Mouse (Mus musculus) spleen, adult 2 months (tissue): Measurements from ENCODE around the gene B4galt5. TPM values are rescaled to one million over a fixed set of nuclear protein-coding genes. Genes with fewer than 3 reads are reported as not detected.

Source experiments
- DNase-seq, 2 experiments: peaks; one replicate each; pipeline versions ENCODE4 v3.0.0 to v3.0.0-alpha.2; 2012 to 2021; ENCODE audit warnings: low spot score in 2 of 2, low read depth in 1 of 2
- H3K27ac ChIP-seq: fragments of 200-500 bp; 2 replicates; pipeline ENCODE4 v1.5.1; 2012; ENCODE audit warnings: low read length, inconsistent platforms; ENCODE audit not compliant: insufficient read depth
- H3K27me3 ChIP-seq: fragments of 200-500 bp; 2 replicates; pipeline ENCODE4 v1.6.1; 2012; ENCODE audit warnings: mild to moderate bottlenecking, moderate library complexity, low read length, inconsistent platforms; ENCODE audit not compliant: control insufficient read depth, insufficient read depth
- H3K36me3 ChIP-seq: fragments of 200-500 bp; 2 replicates; pipeline ENCODE4 v1.6.1; 2012; ENCODE audit warnings: mild to moderate bottlenecking, low read length, inconsistent platforms; ENCODE audit not compliant: control insufficient read depth, insufficient read depth
- H3K4me1 ChIP-seq: fragments of 200-500 bp; 2 replicates; pipeline ENCODE4 v1.6.1; 2011; ENCODE audit warnings: inconsistent platforms; ENCODE audit not compliant: control insufficient read depth, insufficient read depth, insufficient read length
- H3K4me3 ChIP-seq: fragments of 200-500 bp; 2 replicates; pipeline ENCODE4 v1.5.1; 2011; ENCODE audit warnings: mild to moderate bottlenecking, inconsistent platforms; ENCODE audit not compliant: insufficient read depth, insufficient read length; ENCODE audit errors: extremely low read depth
- CTCF ChIP-seq: fragments of 200-500 bp; IDR thresholded peaks from 2 replicates; pipeline ENCODE4 v1.5.1; 2011; ENCODE audit warnings: mild to moderate bottlenecking, inconsistent platforms; ENCODE audit not compliant: insufficient read depth, insufficient read length, insufficient replicate concordance; ENCODE audit errors: extremely low read depth
- POLR2A ChIP-seq: fragments of 200-500 bp; IDR thresholded peaks from 2 replicates; pipeline ENCODE4 v1.6.1; 2011; ENCODE audit warnings: low read depth, low read length, inconsistent platforms
- WGBS: fragments of 180-500 bp; shearing (Covaris S2); methylation state at CpG from one replicate; pipeline ENCODE4 v1.1.7; 2018; 5-methylcytosine and 5-hydroxymethylcytosine counted together
- polyA plus RNA-seq: library from polyadenylated mRNA; depleted of rRNA; stranded (reverse); fragments of >200 nt; gene quantifications from 2 replicates; pipeline ENCODE4 v1.2.3, GENCODE M21; 2012

The B4galt5 gene
- polyA plus RNA-seq, 1 experiment, result 20.5 TPM

DNA sequence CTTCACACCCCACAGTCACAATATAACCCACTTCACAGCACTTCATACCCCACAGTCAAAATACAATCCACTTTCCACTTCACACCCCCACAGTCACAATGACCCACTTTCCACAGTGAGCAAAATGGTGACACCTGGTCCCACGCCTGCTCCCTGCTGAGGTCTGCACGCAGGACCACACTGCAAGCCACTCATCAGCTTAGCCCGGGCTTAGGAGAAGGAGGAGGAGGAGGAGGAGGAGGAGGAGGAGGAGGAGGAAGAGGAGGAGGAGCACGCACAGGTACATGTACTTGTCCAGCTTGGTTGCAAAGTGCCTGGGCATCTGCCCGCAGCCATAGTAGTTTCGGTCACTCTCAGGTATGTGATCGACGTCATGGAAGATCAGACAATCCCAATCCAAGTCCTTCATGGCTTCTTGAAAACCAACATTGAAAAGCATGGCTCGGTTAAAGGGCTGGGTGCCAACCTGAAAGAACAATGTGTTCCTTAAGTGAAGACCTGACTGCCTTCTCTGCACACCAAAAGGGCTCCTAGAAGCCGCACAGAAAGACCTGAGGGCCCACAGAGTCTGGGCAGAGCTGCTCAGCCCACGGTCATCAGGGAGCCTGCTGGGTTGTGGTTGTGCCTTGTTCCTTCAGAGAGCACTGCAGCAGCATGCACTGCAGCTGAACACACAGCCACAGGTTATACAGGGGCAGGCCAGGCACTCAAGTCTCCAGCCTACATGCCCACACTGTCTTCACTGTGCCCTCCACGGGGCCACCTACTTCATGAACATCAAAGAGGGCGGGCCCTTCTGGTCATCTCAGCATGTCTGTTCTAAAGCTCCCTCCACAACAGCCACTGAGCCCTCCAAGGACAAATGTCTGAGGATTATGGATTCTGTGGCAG is 43.4 kb downstream of the B4galt5 start:
- no peak for TF ChIP-seq CTCF
- no peak for TF ChIP-seq POLR2A
- no peaks in the 10 kb centered on the region for H3K27me3 ChIP-seq
- no peak overlapping the region for H3K4me3 ChIP-seq
- no peaks in the 10 kb centered on the region for H3K4me1 ChIP-seq
- WGBS, result 87% methylated on average over 13 of the region's 13 CpGs
- no peak overlapping the region for H3K27ac ChIP-seq
- no peak for DNase-seq
- H3K36me3 ChIP-seq, result peaks cover 55% of the 10 kb centered on the region

DNA sequence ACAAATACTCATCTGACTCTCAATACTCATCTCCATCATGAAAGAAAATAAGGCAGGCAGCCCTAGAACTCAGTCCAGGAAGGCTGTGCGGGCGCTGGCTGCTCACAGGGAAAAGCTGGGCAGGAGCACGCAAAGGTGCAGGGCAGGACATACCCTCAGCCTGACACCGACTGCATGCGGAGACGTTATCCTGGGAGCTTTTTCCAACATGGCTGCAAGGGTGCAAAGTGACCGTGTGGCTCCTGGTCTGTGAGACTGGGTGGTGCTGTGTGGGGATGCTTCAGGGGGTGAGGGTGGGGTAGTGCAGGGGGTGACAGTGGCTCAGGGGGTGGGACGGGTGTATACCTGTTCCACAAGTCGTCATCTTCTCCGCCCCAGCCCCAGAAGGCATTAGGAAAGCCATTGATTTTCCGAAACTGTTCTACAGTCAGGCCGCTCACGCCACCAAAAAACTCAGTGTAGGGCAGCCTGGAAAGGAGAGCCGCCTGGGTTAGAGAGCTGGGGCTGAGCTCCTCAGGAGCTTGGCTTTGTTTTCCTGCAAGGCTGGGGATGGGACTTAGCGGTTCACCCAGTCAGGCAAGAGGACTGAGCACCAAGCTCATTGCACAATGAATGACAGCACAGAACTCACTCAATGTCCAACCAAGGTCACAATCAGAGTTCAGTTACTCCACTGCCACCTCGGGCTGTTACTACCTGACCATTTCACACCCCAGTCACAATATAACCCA is 44.2 kb downstream of the B4galt5 start:
- TF ChIP-seq POLR2A, result no peak
- TF ChIP-seq CTCF, result no peak
- DNase-seq, result peak in 1 of 2 experiments; percentile 2
- Histone ChIP-seq H3K36me3 (peaks cover 59% of the 10 kb centered on the region), H3K4me3 (no peak overlapping the region), H3K27me3 (no peaks in the 10 kb centered on the region), H3K4me1 (no peaks in the 10 kb centered on the region), H3K27ac (no peak overlapping the region)
- WGBS, result 93% methylated on average over 16 of the region's 16 CpGs

DNA sequence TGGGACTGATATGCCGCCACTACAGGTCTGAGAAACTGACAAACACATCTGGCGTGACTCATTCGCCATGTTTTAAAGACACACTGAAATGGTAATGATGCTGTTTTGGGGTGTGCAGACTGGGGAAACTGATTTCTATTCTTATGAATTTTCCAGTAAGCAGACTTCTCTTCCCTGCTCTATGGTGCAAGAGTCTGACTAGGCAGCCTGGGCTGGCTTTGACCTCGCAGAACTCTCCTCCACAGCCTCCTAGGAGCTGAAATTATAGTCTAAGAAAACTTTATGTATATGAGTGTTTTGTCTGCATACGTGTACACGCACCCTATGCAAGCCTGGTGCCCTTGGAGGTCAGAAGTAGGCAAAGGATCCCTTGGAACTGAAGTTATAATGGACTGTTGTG is 45.2 kb downstream of the B4galt5 start:
- Histone ChIP-seq H3K27ac (no peak overlapping the region), H3K4me3 (no peak overlapping the region), H3K36me3 (peaks cover 55% of the 10 kb centered on the region), H3K4me1 (no peaks in the 10 kb centered on the region), H3K27me3 (no peaks in the 10 kb centered on the region)
- TF ChIP-seq CTCF, result no peak
- TF ChIP-seq POLR2A, result no peak
- 92% methylated on average over 6 of the region's 6 CpGs for WGBS
- no peak for DNase-seq

DNA sequence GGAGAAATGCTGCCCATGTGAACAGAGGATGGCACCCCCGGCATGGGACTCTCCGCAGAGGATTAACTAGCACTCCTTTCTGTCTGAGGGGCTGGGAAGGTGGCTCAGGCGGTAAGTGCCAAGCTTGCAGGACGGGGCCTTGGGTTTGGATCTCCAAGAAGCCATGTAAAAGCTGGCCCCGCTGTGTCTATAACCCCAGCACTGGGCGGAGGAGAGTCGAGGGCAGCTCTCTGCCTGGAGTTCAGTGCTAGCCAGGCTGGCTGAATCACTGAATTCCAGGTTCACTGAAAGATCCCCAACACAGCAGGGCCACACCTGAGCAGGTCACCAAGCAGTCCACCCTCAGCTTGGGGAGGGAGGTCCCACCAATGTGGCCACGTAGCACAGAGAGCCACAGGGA is 45.8 kb downstream of the B4galt5 start:
- Histone ChIP-seq H3K27ac (no peak overlapping the region), H3K27me3 (no peaks in the 10 kb centered on the region), H3K4me3 (no peak overlapping the region), H3K4me1 (no peaks in the 10 kb centered on the region), H3K36me3 (peaks cover 57% of the 10 kb centered on the region)
- WGBS, result 96% methylated on average over 8 of the region's 8 CpGs
- DNase-seq, result peak in 1 of 2 experiments; percentile 2
- TF ChIP-seq CTCF (no peak), POLR2A (no peak)

DNA sequence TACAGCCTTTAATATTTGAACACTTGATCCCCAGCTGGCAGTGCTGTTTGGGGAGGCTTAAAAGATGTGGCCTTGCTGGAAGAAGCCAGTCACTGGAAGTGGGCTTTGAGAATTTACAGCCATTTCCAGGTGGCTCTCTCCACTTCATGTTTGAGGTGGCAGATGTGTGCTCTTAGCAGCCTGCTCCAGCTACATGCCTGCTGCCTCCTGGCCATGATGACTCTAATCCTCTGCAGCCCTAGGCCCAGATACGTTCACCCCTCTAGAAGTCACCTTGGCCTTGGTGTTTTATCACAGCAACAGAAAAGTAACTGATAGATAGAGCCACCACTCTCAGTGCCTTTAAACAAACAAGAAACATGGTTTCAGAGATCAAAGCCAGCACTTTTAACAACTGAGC is 46.3 kb downstream of the B4galt5 start:
- peaks cover 57% of the 10 kb centered on the region for H3K36me3 ChIP-seq
- DNase-seq, result peak in 1 of 2 experiments; percentile 0
- 93% methylated on average over 1 of the region's 1 CpGs for WGBS

DNA sequence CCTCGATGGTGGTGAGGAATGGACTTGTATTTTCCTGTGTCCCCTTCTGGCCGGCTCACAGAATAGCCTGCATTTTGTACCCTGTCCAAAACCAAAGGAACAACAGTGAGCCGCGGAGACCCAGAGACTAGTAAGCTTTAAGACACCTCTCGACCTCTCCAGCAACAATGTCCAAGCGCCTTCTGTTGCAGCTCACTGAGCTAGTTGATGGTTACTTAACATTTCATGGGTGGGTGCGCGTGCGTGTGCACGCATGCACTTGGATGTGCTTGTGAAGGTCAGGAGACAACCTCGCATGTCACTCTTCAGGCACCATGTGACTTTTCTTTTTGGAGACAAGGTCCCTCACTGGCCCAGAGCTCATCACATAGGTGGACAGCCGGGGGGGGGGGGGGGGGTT is 47.0 kb downstream of the B4galt5 start:
- no peaks in the 10 kb centered on the region for H3K4me1 ChIP-seq
- TF ChIP-seq POLR2A, result no peak
- TF ChIP-seq CTCF, result no peak
- no peak overlapping the region for H3K4me3 ChIP-seq
- no peak for DNase-seq
- WGBS, result 92% methylated on average over 12 of the region's 12 CpGs
- H3K36me3 ChIP-seq, result peaks cover 53% of the 10 kb centered on the region
- no peak overlapping the region for H3K27ac ChIP-seq
- H3K27me3 ChIP-seq, result no peaks in the 10 kb centered on the region

More for the DNA sequence above, 46.3 kb downstream of the B4galt5 start:
- Histone ChIP-seq H3K4me3 (no peak overlapping the region), H3K4me1 (no peaks in the 10 kb centered on the region), H3K27ac (no peak overlapping the region), H3K27me3 (no peaks in the 10 kb centered on the region)
- TF ChIP-seq CTCF (no peak), POLR2A (no peak)
